Mouse (Mus musculus) erythroblast, embryonic 14.5 days (primary cell): ENCODE results near the gene Rps27rt. TPM values are rescaled to one million over a fixed set of nuclear protein-coding genes. Genes with fewer than 3 reads are reported as not detected.

Experiments used
- H3K27me3 ChIP-seq: 2 replicates; pipeline ENCODE4 v1.6.1; 2012; ENCODE audit warnings: inconsistent platforms; ENCODE audit not compliant: control insufficient read depth
- H3K36me3 ChIP-seq: 2 replicates; pipeline ENCODE4 v1.6.1; 2012; ENCODE audit warnings: mild to moderate bottlenecking, inconsistent platforms; ENCODE audit not compliant: control insufficient read depth
- H3K4me1 ChIP-seq: 2 replicates; pipeline ENCODE4 v1.6.1; 2012; ENCODE audit warnings: inconsistent platforms; ENCODE audit not compliant: control insufficient read depth
- H3K4me3 ChIP-seq: replicated peaks from 2 replicates; pipeline ENCODE3; 2012; ENCODE audit warnings: moderate library complexity, mild to moderate bottlenecking, inconsistent platforms
- H3K9me3 ChIP-seq: 2 replicates; pipeline ENCODE4 v1.6.1; 2012; ENCODE audit warnings: low read length, inconsistent platforms, mixed read lengths; ENCODE audit not compliant: control insufficient read depth
- GATA1 ChIP-seq: IDR thresholded peaks from 2 replicates; pipeline ENCODE4 v1.6.1; 2012; ENCODE audit warnings: low read length, inconsistent platforms, mixed read lengths
- TAL1 ChIP-seq: IDR thresholded peaks from 3 replicates; pipeline ENCODE4 v1.6.1; 2012; ENCODE audit warnings: low read length, inconsistent platforms, mixed read lengths
- polyA plus RNA-seq: library from polyadenylated mRNA; stranded (reverse); fragments of >175 nt; gene quantifications from 2 replicates; pipeline ENCODE4 v1.2.3, GENCODE M21; 2012

The Rps27rt gene
- polyA plus RNA-seq, 1 experiment = not detected

- Histone ChIP-seq H3K36me3 (no peaks in the 10 kb centered on the region), H3K27me3 (no peaks in the 10 kb centered on the region), H3K4me3 (no peak overlapping the region), H3K4me1 (no peaks in the 10 kb centered on the region), H3K9me3 (peaks cover 10% of the 10 kb centered on the region)
- no peak for TF ChIP-seq TAL1
- TF ChIP-seq GATA1 = no peak
These were observed 25.7 kb upstream of the Rps27rt start for GRCm38 (mm10) chr9:115008194-115008593.

- TF ChIP-seq TAL1 (no peak), GATA1 (no peak)
- H3K9me3 ChIP-seq = peaks cover 10% of the 10 kb centered on the region
- no peaks in the 10 kb centered on the region for H3K4me1 ChIP-seq
- H3K27me3 ChIP-seq = no peaks in the 10 kb centered on the region
- no peak overlapping the region for H3K4me3 ChIP-seq
- no peaks in the 10 kb centered on the region for H3K36me3 ChIP-seq
These were observed 25.2 kb upstream of the Rps27rt start for GRCm38 (mm10) chr9:115007776-115008175.

- H3K4me3 ChIP-seq = no peak overlapping the region
- no peaks in the 10 kb centered on the region for H3K36me3 ChIP-seq
- no peaks in the 10 kb centered on the region for H3K27me3 ChIP-seq
- no peak for TF ChIP-seq TAL1
- TF ChIP-seq GATA1 = no peak
- H3K4me1 ChIP-seq = no peaks in the 10 kb centered on the region
- H3K9me3 ChIP-seq = peaks cover 10% of the 10 kb centered on the region
These were observed 22.9 kb upstream of the Rps27rt start for GRCm38 (mm10) chr9:115005446-115005845.

- Histone ChIP-seq H3K36me3 (no peaks in the 10 kb centered on the region), H3K27me3 (no peaks in the 10 kb centered on the region), H3K9me3 (0 out of 2 replicates have a peak, but pooled peaks cover 2% of the 10 kb centered on the region), H3K4me1 (no peaks in the 10 kb centered on the region), H3K4me3 (no peak overlapping the region)
- no peak for TF ChIP-seq GATA1
- TF ChIP-seq TAL1 = no peak
These were observed 17.2 kb upstream of the Rps27rt start for GRCm38 (mm10) chr9:114999771-115000146.

DNA sequence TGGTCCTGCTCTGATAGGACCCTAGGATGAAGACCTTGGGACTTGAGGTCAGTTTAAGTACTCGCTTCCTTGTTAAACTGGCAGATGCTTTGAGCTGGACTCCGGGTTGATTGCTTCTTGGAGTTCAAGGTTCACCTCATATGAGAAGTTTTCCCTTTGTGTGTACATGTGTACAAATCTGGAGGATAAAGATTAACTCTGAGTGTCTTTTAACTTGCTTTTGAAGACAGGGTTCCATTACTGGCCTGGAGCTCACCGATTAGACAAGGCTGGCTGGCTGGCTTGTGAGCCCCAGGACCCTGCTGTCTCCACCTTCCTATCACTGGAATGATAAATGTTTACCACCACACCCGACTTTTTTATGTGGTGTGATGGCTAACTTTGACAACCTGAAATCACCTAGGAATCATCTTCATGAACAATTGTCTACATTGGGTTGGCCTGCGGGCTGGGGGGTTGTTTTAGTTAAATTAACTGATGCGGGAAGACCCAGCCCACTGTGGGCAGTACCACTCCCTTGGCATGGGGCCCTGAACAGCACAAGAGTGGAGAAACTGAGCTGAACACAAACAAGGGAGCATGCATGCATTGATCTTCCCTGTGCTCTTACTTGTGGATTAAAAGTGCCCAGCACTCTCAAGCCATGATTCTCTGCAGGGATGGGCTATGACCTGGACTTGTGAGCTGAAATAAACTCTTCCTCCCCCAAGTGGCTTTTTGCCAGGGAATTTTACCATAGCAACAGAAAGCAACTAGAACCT, 16.7 kb upstream of the Rps27rt start:
- no peaks in the 10 kb centered on the region for H3K27me3 ChIP-seq
- 0 out of 2 replicates have a peak, but pooled peaks cover 2% of the 10 kb centered on the region for H3K9me3 ChIP-seq
- no peak overlapping the region for H3K4me3 ChIP-seq
- H3K36me3 ChIP-seq = no peaks in the 10 kb centered on the region
- H3K4me1 ChIP-seq = no peaks in the 10 kb centered on the region
- TF ChIP-seq TAL1 = no peak
- no peak for TF ChIP-seq GATA1

DNA sequence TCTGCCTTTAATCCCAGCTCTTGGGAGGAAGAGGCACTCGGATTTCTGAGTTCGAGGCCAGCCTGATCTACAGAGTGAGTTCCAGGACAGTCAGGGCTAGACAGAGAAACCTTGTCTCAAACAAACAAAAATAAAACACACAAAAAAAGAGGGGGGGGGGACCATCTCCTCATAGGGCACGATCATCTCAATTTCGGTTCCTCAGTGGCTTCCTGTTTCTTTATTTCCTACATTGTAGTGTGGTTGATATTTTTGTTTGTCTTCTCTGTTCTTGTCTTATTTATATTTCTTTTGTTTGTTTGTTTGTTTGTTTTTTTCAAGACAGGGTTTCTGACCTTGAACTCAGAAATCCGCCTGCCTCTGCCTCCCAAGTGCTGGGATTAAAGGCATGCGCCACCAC, 13.9 kb upstream of the Rps27rt start:
- H3K9me3 ChIP-seq = peaks cover 13% of the 10 kb centered on the region

DNA sequence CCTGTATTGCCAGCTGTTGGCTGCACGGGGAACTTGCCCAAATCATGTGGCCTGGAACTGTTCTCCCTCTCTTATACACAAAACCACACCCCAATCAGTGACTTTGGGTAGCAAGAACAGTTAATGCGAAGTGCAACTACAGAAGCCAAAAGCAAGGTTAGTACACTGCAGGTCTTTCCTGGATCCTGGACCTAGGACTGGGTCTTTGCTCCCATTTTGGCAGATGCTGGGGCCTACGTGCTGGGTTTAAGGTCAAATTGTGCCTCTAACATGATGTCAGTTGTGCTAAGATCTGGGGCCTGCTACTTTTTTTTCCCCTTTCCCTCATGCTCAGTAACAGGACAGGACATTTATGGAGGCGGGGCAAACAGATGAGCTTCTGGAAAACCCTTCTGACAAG, 13.2 kb upstream of the Rps27rt start:
- H3K4me3 ChIP-seq = no peak overlapping the region
- peaks cover 13% of the 10 kb centered on the region for H3K9me3 ChIP-seq
- no peak for TF ChIP-seq GATA1
- no peak for TF ChIP-seq TAL1
- H3K4me1 ChIP-seq = no peaks in the 10 kb centered on the region
- no peaks in the 10 kb centered on the region for H3K36me3 ChIP-seq
- H3K27me3 ChIP-seq = no peaks in the 10 kb centered on the region

More for the DNA sequence above, 13.9 kb upstream of the Rps27rt start:
- no peaks in the 10 kb centered on the region for H3K27me3 ChIP-seq
- H3K36me3 ChIP-seq = no peaks in the 10 kb centered on the region
- no peak overlapping the region for H3K4me3 ChIP-seq
- TF ChIP-seq GATA1 (no peak), TAL1 (no peak)
- no peaks in the 10 kb centered on the region for H3K4me1 ChIP-seq

- H3K4me3 ChIP-seq = no peak overlapping the region
- TF ChIP-seq TAL1 = no peak
- no peak for TF ChIP-seq GATA1
- H3K9me3 ChIP-seq = peaks cover 17% of the 10 kb centered on the region
- H3K27me3 ChIP-seq = no peaks in the 10 kb centered on the region
- H3K4me1 ChIP-seq = no peaks in the 10 kb centered on the region
- H3K36me3 ChIP-seq = no peaks in the 10 kb centered on the region
These were observed 12.7 kb upstream of the Rps27rt start for GRCm38 (mm10) chr9:114995250-114995649.

DNA sequence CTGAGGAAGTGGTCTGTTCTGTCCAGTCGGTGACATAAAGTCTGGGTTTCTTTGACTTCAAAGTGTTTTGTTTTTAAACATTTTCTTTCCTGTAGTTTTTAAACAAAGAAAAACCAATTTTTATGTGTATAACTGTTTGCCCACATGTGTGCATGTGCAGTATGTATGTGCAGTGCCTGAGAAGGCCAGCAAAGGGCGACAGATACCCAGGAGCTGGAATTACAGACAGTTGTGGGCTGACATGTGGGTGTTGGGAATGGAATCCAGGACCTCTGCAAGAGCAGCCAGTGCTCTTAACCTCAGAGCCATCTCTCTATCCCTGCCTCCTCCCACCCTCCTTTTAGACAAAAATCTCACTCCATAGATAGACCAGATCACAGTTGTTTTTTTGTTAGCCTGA, 10.0 kb upstream of the Rps27rt start:
- Histone ChIP-seq H3K4me3 (no peak overlapping the region), H3K9me3 (peaks cover 26% of the 10 kb centered on the region), H3K36me3 (no peaks in the 10 kb centered on the region), H3K4me1 (no peaks in the 10 kb centered on the region), H3K27me3 (no peaks in the 10 kb centered on the region)
- TF ChIP-seq TAL1 (no peak), GATA1 (no peak)
